Mouse (Mus musculus): Measurements from ENCODE around the gene Sox18.

Sox18 gene

DNA sequence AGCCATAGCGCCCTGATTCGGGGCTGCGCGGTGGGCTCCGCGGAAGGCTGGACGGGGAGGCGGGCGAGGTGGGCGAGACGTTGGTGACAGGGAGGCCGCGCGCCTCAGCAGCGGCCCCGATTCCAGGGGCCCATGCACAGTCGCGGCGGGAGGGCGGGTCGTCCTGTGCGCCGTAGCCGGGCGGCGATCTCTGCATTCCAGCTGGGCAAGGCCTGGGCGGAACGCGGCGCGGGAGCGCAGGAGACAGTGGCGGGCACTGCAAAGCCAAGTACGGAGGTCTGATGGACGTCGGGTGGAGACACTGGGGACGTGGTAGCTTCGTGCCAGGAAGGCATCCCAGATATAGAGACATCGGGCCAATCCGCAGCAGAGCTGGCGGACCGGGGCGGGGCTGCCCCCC lies at the start of gene Sox18:
Gene Sox18 (minus strand): TSS at position 315 of the 400 bp plus-strand sequence.
- no peak for DNase-seq (ENCODE audit: low spot score)

GRCm38 (mm10) chr2:181721200-181721599 lies 49.8 kb upstream of the Sox18 start:
- DNase-seq (ENCODE audit: low spot score) = no peak

- DNase-seq (ENCODE audit: low spot score) = no peak
Measured at GRCm38 (mm10) chr2:181720061-181720460, 48.6 kb upstream of the Sox18 start.

DNA sequence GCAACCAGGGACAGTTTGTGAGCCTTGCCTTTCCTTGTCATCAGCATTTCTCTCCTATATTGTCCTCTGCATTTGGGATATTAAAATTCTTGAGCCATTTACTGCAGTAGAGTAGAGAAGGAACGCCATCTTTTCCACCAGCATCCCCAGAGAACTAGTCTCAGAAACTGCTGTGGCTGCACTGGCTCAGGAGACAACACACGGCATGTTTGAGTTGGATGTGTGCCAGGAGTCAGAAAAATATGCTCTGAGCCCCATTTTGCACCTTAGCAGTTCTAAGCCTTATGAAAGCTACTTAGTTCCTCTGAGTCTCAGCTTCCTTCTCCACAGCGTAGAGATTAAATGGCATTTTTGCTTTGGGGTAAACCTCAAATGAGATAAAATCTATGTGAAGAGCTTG lies 45.6 kb upstream of the Sox18 start:
- no peak for DNase-seq (ENCODE audit: low spot score)

GRCm38 (mm10) chr2:181715382-181715781 lies 43.9 kb upstream of the Sox18 start:
- DNase-seq (ENCODE audit: low spot score) = no peak

DNA sequence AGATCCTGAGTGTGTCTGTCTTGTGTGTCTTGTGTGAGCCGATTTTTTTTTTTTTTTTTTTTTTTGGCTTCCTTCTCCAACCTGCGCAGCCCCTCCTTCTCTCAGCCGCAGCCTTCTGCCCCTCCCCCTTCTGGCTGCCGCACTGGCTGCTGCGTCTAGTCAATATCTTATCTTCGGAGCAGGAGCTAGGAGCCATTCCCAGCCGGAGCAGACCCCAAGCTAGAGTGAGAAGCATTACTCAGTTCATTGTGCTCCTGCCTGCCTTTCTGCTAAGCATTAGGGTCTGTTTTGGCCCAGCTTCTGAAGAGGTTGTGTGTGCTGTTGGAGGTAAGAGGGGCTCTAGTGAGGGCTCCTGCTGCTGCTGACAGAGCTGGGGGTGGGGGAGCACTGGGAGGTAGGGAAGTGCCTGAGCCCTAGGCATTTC lies 43.5 kb upstream of the Sox18 start, which contains the start of gene Oprl1:
Gene Oprl1 (plus strand): TSS at position 114 of the 424 bp plus-strand sequence.
- DNase-seq (ENCODE audit: low spot score) = no peak

DNA sequence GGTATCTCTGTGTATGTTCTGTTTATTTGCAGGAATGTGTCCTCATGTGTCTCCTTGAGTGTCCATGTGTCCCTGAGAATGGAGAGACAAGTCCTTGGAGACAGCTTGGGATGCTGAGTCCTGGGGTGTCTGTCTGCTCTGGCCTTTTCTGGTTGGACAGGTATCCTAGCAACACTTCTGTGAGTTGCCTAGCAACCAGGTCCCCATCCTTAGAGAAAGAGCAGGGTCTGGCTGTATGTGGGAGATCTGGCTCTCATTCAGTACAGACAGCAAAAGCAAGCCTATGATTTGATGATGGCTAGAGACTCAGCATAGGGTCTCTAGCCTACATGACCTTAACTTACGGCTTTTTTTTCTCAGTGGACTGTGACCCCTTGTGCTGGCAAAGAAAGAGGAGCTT lies 42.3 kb upstream of the Sox18 start:
- no peak for DNase-seq (ENCODE audit: low spot score)

GRCm38 (mm10) chr2:181706668-181707067 lies 35.2 kb upstream of the Sox18 start:
- no peak for DNase-seq (ENCODE audit: low spot score)

DNA sequence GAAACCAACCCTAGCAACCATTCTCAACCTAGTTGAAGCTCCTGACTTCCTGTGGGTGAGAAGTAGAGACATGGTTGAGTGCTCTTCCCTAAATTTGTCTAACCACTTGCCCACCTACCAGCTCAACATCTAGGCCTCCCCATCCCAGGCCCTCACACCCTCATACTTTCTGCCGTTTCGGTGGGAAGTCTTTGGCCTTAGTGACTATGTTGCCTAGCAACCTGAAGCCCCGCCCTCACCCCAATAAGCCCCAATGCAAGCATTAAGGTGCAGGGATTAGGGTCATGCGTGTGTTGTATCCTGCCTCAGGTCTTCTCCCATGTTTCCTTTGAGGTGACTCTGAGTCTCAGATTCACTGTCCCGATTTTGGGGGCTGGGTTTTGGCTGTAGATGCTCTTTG lies 26.8 kb upstream of the Sox18 start, which contains the start of gene Lkaaear1:
Gene Lkaaear1 (minus strand): TSS at position 202 of the 400 bp plus-strand sequence.
- no peak for DNase-seq (ENCODE audit: low spot score)

- DNase-seq (ENCODE audit: low spot score) = no peak
Measured at GRCm38 (mm10) chr2:181696801-181697420, 25.5 kb upstream of the Sox18 start.

DNA sequence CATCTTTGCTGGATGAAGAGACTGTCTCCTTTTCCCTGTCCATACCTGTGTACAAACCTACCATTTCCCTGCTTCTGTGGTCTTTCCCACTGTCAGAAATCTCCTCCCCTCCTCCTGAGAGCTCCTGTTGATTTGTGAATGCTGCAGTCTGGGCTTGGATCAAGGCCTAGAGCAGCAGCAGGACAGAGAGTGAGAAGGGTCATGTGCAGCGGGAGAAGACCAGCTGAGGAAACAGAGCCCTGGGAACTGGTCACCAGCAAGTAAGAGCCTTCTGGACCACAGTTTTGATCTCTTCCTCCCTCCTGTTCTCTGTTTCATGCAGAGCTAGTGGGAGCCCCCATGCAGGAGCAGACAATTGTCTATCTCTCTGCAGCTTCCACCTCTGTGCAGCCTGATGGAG lies 24.3 kb upstream of the Sox18 start:
- no peak for DNase-seq (ENCODE audit: low spot score)

DNA sequence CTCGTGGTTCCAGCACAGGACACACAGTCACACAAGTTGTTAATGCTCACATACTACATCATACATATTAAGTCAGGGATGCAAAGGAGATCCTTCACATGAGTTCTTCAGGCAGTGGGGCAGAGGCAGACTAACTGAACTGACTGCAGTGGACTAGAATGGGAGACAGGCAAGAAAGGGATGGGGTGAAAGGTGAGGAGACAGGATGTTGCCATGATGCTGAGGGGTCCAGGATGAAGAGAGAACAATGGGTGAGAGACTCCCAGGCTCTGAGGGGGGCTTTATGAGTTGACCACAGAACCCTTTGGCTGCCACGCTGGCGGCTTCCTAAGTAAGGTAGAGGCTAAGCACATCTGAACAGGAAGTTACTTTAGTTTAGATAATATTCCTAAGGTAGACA lies 23.1 kb upstream of the Sox18 start:
- no peak for DNase-seq (ENCODE audit: low spot score)

DNA sequence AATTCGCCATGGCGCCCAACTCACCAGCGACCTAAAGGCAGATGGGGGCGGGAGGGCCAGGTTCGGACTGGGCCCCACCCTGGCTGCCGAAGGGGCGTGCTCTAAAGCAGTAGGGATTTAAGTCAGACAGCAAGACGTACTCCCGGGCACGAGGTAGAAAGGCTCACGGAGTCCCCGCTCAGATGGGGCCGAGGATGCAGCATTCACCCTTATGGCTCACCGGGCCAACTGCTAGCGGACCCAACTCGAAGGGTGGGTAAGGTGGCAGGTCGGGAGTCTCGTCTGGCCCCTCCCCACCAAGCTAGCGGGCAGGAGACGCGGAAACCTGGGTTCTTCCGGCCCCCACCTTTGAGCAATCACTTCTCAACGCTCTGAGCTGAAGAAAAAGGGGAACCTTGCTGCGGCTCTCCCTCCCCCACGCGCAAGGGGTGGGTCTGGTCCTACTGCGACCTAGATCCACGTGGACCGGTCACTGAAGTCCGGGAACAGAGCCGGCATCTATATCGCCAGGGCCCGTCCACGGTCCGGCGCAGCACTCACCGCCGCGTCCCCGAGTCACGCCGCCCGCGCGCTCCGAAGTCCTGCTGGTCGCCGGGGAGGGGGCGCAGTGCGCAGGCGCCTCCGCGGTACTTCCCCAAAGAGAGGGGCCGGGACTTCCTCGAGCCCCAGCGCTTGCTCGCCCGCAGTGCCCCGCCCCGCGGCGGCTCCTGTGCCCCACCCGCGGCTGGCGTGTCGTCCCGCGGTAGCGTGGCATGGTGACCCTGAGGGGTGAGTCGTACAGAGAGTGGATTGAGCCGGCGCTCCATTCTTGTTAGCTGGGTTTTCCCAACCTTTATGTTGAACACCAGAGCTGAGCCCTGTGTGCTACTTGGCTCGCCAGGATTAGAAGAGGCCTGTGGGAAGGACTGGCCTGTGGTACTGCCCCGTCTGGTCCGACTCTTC lies 22.2 kb upstream of the Sox18 start, which contains the start of gene Rgs19:
Gene Rgs19 (minus strand): TSS at position 639 of the 942 bp plus-strand sequence.
- peak; percentile 76 for DNase-seq (ENCODE audit: low spot score)

DNA sequence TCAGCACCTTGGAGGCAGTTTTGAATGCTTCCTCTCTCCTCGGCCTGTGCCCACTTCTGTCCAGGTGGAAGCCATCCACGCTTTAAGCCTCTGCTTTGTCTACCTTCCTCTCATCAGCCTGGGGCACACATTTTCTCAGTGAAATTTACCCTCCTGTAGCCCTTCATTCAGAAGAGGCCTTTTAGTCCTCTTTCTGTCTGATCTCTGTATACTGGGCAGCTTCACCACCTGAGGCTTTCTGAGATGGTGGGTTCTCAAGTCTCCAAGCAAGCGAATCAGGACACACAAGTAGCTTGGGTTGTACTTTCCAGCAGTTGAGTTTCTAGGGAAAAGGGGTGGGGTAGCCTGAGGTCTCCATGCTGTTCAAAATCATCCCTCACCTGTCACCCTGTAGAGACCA lies 20.9 kb upstream of the Sox18 start:
- no peak for DNase-seq (ENCODE audit: low spot score)

GRCm38 (mm10) chr2:181691571-181691970 lies 20.1 kb upstream of the Sox18 start:
- no peak for DNase-seq (ENCODE audit: low spot score)

DNA sequence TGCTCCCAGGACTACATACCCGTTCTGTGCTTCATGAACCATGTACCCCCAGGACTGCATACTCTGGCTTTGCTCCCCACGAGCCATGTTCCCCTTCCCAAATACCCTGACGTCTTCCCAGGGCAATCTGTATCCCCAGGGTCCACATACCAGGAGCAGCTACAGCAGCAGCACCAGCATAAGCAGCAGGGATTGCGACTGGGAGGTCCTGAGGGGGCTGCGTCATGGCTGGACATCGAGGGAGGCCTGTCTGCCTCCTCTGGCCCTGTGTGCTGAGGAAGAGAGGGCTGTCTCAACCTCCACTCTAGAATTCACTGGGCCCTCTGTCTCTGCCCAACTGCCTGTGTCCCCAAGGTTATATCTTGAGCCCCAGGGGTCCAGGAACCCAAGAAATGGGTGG lies 19.6 kb upstream of the Sox18 start:
- DNase-seq (ENCODE audit: low spot score) = no peak

- no peak for DNase-seq (ENCODE audit: low spot score)
Measured at GRCm38 (mm10) chr2:181689466-181690160, 18.2 kb upstream of the Sox18 start.

DNA sequence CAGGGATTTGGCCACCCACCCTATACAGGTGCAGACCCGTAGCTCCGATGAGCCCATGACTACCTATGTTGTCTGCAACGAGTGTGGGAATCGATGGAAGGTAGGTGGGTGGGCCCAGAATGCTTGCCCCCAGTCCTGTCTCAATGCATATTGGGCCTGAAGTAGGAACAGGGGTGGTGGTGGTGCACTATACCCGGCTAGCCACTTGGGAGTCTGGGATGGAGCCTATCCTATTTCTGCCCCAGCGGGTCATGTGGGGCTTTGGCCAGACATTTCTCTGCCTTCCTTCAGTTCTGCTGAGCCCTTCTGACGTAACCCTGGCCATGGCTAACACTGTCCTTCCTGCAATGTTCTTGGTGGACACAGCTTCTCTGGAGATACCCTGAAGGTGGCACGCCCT lies 16.1 kb upstream of the Sox18 start:
- DNase-seq (ENCODE audit: low spot score) = no peak

DNA sequence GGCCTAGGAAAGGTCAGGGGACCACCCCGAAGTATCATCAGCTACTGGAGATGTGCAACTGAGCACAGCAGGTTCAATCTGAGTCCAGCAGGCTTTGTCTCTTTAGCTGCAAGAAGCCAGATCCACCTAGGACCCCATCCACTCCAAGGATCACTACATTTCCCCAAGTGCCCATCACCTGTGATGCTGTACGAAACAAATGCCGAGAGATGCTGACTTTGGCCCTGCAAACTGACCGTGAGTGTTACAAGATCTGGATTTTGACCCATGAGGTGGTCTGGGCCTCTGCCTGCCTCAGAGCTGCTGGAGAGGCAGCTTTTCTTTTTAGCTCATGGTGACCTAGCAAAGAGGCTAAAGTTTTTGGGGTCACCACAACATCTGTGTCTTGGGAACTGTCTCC lies 14.2 kb upstream of the Sox18 start:
- no peak for DNase-seq (ENCODE audit: low spot score)

- no peak for DNase-seq (ENCODE audit: low spot score)
Measured at GRCm38 (mm10) chr2:181684713-181685112, 13.3 kb upstream of the Sox18 start.

DNA sequence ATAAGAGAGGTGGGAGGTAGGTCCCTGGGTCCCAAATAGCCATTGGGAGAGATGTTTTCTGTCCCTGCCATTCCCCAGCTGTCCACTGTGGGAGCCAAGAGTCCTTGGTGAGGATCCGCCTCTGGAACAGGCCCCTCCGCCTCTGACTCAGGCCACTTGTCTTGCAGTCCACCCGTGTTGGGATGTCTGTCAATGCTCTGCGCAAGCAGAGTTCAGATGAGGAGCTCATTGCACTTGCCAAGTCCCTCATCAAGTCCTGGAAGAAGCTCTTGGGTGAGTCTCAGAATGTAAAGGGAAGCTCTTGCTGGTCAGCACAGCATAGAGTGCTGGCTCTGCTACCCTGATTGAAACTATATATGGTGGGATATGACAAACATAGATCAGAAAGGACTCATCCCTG lies 11.9 kb upstream of the Sox18 start:
- DNase-seq (ENCODE audit: low spot score) = no peak

GRCm38 (mm10) chr2:181681978-181682377 lies 10.5 kb upstream of the Sox18 start:
- DNase-seq (ENCODE audit: low spot score) = no peak

GRCm38 (mm10) chr2:181680716-181681117 lies 9.3 kb upstream of the Sox18 start:
- no peak for DNase-seq (ENCODE audit: low spot score)
